Comparison of ENCODE assay signal across 1 mouse cellular context in the genomic region with DNA sequence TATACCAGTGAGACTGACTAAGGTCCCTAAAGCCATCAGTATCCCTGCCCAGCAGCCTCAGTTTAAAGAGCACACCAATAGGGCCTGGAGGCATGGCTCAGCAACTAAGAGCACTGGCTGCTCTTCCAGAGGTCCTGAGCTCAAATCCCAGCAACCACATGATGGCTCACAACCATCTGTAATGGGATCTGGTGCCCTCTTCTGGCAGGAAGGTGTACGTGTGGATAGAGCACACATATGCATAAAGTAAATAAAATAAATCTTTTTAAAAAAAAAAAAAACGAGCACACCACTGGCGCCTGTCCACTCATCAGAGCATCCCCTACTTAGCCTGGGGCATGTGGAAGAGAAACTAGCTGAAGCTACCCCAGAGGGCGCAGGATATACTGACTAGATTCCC.
TF ChIP-seq lines count a peak whose summit lies in the region.

No protein-coding gene starts in this region.

TF ChIP-seq in MEL, 35 proteins besides CTCF, POLR2A, EP300 and RAD21:
- TF ChIP-seq KAT2A (conservative IDR thresholded peaks at IDR 0.05; ENCODE audit: low read depth, low read length): no peak
- TF ChIP-seq UBTF (IDR thresholded peaks at IDR 0.05; ENCODE audit: borderline replicate concordance, insufficient read depth, low read depth, low read length): no peak
- TF ChIP-seq ZC3H11A (IDR thresholded peaks at IDR 0.05; ENCODE audit: low read depth, low read length): peak; percentile 33; the same call in 1 of the 2 replicates
- TF ChIP-seq USF1 (IDR thresholded peaks at IDR 0.05; ENCODE audit: low read depth, low read length): no peak
- TF ChIP-seq ZMIZ1 (IDR thresholded peaks at IDR 0.05; ENCODE audit: low read depth, low read length): no peak
- no peak for TF ChIP-seq TCF12 (IDR thresholded peaks at IDR 0.05; ENCODE audit: low read depth, low read length)
- no peak for TF ChIP-seq NRF1 (IDR thresholded peaks at IDR 0.05; ENCODE audit: insufficient read depth, low read depth, low read length, poor library complexity, severe bottlenecking)
- TF ChIP-seq SMC3 (IDR thresholded peaks at IDR 0.05; ENCODE audit: low read depth, low read length): peak; percentile 55
- TF ChIP-seq ZNF384 (IDR thresholded peaks at IDR 0.05; ENCODE audit: low read depth, low read length): peak; percentile 53; the same call in 1 of the 2 replicates
